Mouse (Mus musculus) liver, adult (tissue): ENCODE measurements around the gene Tpst2.

ENCODE experiments used
- GATA4 ChIP-seq: IDR thresholded peaks from 2 replicates; pipeline ENCODE4 v1.6.1; 2014; ENCODE audit warnings: mild to moderate bottlenecking, low read length; ENCODE audit not compliant: insufficient replicate concordance

The Tpst2 gene

DNA sequence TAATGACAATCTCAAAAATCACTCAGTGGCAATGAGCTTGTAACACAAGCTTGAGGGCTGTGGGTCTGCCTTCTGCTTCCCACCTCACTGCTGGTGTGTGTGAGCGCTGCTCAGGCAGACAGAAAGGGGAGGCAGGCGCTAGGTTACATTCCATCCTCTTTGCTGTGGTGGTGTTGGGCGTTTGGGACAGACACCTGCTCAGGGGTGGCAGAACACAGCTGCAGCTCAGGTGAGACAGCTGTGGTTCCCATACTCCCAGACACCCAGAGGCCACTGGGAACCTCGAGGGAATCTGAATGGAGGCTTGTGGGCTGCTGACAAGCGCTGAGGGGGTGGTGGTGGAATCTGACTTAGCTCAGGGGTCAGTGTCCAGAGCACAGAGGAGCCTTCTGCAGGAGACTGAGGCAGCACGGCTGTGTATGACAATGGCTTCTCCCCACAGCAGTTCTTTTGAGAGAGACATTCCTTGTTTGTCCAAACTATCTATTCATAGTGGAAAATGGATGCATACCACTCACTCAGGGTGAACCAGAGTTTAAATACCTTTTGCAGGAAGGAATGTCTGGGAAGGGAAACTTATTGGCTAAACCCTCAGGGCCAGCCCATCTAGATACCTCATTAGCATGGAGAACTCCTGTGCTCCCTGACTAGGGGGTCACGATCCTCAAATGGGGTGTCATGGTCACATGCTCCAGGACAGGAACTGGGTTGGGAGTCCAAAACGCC lies 31.4 kb upstream of the Tpst2 start:
- no peak for TF ChIP-seq GATA4

DNA sequence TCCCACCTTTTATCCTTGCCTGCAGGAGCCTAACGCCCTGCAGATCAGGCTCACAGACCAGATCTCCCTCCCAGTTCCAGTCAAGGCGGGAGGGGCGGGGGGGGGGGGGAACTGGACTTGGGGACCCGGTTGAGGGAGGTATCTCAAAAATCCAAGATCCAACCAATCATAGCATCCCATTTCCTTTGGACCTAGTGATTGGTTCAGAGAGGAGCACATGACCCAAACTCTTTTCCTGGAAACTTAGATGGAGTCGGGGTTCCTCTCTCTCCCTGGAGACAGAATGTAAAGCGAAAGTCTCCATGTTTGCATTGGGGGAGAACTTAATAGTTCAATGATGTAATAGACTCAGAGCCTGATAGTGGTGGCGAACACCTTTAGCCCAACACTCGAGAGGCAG lies 29.1 kb upstream of the Tpst2 start:
- no peak for TF ChIP-seq GATA4

DNA sequence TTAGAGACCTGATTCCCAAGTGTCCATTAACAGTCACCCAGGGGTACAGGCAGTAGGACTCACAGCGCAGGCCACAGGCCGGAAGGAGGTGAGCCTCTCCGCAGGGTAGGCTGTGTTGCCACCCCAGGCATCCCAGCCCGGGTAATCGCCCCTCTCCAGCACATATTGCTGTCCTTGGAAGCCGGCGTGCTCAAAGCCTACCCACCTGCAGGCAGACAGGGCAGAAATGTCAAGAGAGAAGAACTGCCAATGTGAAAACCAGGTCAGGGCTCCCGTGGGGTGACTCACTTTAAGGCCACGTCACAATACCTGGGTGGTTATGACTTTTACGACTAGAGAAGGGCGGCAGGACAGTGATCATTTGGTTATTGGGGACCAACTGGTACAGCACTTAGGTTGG lies 27.4 kb upstream of the Tpst2 start:
- no peak for TF ChIP-seq GATA4

DNA sequence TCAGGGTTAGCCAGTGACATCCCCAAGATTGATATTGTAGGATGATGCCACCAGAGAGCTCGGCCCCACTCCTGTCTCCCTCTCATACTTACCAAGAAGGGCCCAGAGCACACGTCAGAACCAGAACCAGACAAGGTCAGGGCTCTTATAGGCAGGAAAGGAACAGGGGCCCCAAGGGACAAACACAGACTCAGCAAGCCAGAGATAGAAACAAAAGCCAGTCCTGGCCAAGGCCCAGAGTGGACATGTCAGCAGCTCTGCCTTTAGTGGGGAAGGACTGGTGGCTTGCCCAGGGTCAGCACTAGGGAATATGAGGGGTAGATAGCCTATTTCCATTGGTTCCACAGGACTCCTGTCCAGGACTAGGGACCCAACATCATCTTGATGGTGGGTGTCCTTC lies 24.1 kb upstream of the Tpst2 start, which contains the start of gene Cryba4:
Gene Cryba4 (minus strand): TSS at position 119 of the 400 bp plus-strand sequence.
- no peak for TF ChIP-seq GATA4

DNA sequence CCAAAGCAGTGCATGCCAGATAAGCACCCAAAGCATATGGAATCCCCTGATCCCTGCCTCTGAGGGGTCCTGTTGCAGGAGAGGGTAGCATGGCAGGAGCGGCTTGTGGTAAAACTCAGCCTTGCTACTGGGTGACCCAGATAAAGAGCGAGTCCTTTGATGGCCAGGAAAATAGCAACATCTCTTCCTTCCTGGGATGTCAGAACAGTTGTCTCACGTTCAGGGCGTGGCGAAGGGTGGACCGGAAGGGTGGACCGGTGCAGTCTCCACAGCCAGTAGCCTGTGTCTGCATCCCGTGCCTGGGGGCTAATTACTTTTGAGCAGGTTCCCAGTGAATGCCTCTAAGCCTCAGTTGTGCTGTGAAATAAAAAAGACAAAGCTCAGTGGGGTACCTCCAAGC lies 23.3 kb upstream of the Tpst2 start:
- TF ChIP-seq GATA4: no peak

DNA sequence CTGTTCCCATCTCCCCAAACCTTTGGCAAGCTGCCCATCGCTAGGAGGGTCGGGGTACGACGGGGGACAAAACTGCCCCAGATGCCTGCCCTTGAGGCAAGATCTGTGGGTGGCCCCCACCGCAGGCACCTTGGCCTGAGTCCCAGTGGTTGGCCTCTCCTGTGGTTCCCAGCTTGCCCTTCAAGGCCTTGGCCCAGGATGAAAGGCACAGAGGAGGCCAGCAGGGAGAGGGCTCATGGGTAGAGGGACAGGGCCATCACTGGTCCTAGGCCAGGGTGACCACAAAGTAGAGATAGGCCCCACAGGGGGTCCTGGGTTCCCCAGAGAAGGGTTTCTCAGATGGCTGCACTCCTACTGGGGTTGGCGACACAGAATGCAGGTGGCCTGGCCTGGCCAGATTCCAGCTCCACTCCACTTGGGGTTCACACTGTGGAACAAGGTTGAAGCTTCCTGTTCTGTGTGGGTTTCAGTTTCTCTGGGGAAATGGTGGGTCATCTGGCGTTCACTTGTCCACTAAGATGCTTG lies 22.1 kb upstream of the Tpst2 start:
- no peak for TF ChIP-seq GATA4

DNA sequence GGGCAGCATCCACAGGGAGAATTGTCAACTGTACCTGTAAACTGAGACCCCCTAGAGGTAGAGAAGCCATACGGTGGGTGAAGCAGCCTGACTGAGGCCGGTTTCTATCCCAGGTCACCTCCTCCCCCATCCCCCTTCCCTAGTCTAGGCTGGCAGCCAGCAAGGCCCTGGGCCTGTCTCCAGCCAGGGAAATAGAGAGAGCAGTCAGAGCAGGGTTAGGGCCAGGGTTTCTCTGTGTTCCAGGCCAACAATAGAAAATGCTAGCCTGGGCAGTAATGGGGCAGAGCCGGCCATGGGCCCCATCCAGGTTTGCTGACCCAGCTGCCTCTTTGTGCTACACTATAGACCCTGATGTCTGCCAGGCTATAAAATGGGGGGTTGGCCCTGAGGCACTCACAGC lies 21.1 kb upstream of the Tpst2 start, which contains the start of gene Crybb1:
Gene Crybb1 (plus strand): TSS at position 390 of the 400 bp plus-strand sequence.
- TF ChIP-seq GATA4: no peak

DNA sequence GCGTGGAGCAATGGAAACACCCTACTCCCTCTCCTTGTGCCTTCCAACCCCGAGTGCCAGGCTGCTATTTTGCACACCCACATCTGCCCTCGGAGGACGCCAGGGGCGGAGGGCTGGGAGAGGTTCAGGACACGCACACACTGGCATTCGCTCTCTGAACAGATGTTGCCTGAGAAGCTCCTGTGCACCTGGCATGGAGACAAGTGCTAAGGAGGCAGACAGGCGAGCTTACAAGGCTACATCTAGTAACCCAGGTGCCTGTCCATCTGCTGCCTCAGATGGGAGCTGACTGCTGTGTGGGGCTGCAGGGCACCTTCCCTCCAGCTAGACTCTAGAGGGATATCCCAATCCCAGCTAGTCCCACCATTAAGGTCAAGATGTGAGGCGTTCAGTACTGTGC lies 20.0 kb upstream of the Tpst2 start:
- no peak for TF ChIP-seq GATA4

DNA sequence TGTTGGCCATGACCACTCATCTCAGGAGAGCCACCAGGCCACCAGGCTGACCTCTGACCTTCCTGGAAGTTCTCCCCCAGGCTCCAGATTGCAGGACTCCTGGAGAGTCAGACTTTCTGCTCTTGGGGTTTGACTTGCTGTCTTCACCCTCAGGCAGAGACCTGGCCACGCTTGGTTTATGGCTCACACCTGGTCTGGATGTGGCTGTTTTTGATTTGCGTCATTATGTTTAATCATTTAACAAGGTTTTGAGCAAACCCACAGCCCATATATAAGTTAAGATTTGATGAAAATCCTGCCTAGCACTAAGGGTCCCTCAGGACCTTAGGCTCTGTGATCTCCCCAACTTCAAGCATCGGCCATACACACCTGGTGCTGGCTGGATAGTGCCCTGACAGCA lies 18.6 kb upstream of the Tpst2 start:
- TF ChIP-seq GATA4: no peak

DNA sequence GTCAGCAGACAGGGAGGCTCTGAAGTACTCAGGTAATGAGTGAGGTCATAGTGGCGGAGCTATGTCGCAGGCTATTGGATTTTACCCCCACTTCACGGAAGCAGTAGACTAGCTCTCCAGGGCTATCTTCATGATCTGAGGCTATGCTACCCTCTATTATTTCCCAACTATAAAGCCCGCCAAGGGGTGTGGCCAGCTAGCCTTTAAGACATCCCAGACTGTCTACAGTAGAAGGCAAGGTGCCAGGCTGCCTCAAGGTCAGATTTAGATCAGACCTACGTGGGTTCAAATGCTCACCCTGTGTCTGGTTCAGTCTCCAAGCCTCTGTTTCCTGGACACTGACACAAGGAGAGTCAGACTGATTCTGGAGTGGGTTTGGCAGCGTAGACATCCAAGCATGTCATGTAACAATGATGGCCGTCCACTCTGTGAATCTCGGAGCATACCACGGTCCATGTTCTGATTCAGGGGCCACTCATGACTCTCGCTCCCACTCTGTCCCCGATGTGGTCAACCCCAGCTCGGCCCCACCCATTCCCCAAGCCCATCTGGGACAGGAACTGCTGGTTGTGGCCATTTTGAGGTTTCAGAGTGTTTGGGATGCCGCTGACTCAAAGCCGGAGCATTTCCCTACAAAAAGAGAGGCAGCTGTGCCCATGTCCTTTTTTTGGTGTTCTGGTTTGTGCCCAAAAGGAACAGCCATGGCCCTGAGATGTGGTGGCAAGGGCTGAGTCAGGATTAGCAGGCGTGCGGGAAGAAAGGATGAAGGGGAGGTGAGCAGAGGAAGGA lies 16.4 kb upstream of the Tpst2 start:
- TF ChIP-seq GATA4: no peak

DNA sequence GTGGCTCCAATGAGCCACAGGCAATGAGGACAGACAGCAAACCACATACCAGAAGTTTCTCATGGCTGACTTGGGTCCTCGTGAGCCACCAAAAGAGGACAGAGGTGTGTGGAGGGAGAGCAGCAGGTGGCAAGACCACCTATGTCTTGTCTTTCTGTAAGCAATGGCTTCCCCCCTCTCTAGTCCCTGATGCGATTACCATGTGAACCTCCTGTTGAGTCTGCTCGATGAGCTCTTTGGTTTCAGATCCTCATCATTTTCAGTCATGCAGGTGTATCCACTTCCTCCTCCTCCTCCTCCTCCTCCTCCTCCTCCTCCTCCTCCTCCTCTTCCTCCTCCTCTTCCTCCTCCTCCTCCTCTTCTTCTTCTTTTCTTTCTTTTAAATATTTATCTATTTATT lies 15.7 kb upstream of the Tpst2 start:
- no peak for TF ChIP-seq GATA4

DNA sequence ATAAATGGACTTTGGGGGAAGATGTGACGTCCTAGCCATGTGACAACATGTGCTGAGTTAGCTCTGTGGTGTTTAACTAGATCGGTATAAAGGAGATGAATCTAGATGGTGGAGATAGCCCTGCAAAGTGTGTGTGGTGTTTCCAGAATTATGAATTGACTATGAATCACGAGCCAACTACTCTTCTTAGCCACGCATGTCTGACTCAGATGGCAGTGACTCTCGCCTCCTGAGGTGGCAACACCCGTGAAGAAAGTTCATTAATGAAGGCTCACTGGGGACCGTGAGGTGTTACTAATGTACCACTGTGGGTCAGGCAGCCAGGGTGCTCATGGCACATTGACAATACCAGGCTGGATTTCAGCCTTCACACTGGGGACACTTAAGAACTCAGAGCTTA lies 12.4 kb upstream of the Tpst2 start:
- TF ChIP-seq GATA4: no peak

DNA sequence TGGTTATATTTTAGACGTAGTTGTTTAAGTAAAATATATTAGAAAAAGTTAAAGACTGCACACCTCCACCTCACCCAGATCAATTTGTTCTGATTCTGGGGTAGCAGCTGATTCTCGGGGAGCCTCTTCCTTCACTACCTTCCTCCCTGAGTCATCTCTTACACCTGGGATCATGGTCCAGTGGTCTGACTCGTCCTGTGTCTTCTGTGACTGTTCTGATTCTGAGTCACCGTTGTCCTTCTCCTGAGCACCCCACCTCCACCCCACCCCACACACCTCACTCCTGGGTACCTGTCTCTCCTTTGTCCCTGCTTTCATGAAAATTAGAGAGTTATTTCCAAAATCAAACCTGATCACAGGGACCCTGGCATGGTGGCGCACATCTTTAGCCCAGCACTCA lies 11.4 kb upstream of the Tpst2 start:
- TF ChIP-seq GATA4: no peak

DNA sequence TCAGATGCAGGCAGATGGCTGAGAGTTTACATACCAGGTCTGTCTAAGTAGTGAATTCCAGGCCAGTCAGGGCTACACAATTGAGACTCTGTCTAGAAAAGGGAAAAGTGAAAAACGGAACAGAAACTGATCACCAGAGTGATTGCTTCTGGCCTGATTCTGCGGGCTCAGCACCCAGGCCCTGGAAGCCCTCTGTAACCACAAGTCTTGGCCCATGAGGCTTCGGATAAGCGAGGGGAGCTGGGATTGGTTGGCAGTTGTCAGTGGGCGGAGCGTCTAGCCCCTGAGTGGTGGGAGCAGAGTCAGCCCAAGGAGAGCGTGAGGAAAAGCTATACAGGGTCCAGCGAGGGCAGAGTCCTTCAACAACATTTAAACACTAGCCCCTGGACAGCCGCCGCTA lies 11.0 kb upstream of the Tpst2 start:
- no peak for TF ChIP-seq GATA4

DNA sequence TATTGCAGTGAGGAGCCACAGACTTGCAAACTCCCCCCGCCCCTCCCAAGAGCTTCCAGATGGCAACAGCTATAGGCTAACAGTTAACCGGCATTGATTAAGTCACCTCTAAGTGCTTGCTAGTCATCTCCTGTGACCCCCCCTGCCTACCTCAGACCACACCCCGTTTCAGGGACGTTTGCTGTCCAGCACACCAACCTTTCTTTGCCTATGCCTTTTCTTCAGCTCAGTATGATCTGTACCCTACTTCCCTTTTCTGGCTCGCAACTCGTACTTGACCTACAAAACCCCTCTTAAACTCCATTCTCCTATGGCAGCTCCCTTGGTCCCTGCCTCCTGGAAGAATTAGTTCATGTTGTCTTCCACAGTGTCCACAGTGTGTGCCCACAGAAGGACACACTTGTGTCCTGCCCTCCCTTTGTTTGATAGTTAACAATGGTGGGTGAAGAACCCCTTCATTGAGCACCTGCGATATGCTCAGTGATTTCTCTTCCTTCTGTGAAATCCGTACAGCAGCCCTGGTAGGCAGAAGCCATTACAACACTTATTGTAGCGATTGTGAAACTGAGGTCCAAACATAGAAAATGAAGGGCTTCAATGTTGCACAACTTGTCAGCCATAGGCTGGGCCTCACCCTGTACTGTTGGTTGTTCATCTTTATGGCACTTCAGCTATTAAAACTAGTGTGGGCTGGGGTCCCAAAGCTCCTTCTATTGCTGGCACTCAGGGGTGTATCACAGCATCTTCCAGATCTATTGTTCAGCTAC lies 10.3 kb upstream of the Tpst2 start:
- TF ChIP-seq GATA4: no peak

DNA sequence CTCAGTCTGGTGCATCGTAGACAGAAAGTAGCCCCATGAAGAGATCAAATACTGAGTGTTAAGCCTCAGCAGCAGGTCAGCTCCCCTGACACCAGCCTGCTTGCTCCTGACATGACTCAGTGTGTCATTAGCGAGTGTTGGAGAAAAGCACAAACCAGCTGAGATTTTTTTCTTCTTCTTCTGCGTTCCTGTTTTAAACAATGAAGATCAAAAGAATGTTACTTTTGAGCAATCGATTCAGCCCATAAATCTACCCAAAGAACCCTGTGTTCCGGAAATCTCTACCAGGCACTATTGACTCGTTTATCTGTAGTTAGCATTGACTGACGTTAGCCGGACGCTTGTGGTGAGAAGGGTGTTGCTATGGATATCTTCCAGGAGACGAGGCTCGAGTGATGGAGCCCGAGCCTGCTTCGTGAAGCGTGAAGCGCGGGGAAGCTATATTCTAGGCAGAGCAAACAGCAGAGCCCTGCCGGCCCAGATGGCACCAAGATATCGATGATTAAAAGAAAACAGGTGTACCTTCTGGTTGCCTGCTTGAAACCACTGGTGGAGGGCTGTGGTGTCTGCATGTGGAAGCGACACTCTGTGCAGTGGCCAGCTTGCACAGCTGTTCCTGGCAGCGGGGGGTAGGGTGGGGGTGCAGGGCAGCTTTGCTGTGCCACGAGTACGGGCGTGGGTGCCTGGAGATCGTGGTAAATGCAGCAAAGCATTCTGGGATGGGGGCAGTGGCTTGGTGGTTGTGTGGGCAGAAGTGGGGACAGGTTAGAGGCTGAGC lies 5.5 kb upstream of the Tpst2 start:
- TF ChIP-seq GATA4: no peak
